Mouse (Mus musculus) forebrain, embryonic 16.5 days (tissue): ENCODE results near the gene Erg28. TPM values are rescaled to one million over a fixed set of nuclear protein-coding genes. Genes with fewer than 3 reads are reported as not detected.

Experiments used
- ATAC-seq: fragments of 200-750 bp; cut with Nextera tagmentation; 2 replicates; pipeline ENCODE4 v1.8.0; 2017; ENCODE audit warnings: mild to moderate bottlenecking, moderate library complexity
- H3K27ac ChIP-seq: fragments of 300-500 bp; sonication (generic); 2 replicates; pipeline ENCODE4 v1.5.1; 2014; ENCODE audit warnings: low read length, control low read depth
- H3K27me3 ChIP-seq: fragments of 300-500 bp; sonication (generic); replicated peaks from 2 replicates; pipeline ENCODE4 v1.6.1; 2014; ENCODE audit warnings: low read length; ENCODE audit not compliant: control insufficient read depth, insufficient read depth
- H3K36me3 ChIP-seq: fragments of 300-500 bp; sonication (generic); 2 replicates; pipeline ENCODE4 v1.6.1; 2014; ENCODE audit not compliant: control insufficient read depth, insufficient read depth
- H3K4me1 ChIP-seq: fragments of 300-500 bp; sonication (generic); replicated peaks from 2 replicates; pipeline ENCODE4 v1.6.1; 2014; ENCODE audit warnings: low read length; ENCODE audit not compliant: control insufficient read depth, insufficient read depth
- H3K4me2 ChIP-seq: fragments of 300-500 bp; sonication (generic); 2 replicates; pipeline ENCODE4 v1.6.1; 2014; ENCODE audit warnings: mild to moderate bottlenecking, low read length, control low read depth
- H3K4me3 ChIP-seq: fragments of 300-500 bp; sonication (generic); replicated peaks from 2 replicates; pipeline ENCODE4 v1.5.1; 2014; ENCODE audit warnings: mild to moderate bottlenecking, low read length, control low read depth
- H3K9ac ChIP-seq: fragments of 300-500 bp; sonication (generic); replicated peaks from 2 replicates; pipeline ENCODE4 v1.6.1; 2014; ENCODE audit warnings: low read depth, low read length, control low read depth
- H3K9me3 ChIP-seq: fragments of 300-500 bp; sonication (generic); 2 replicates; pipeline ENCODE4 v1.6.1; 2016; ENCODE audit warnings: low read length; ENCODE audit not compliant: control insufficient read depth
- WGBS: fragments of 180-500 bp; shearing (Covaris S2); extraction: QIAGEN DNeasy Blood & Tissue Kit; methylation state at CpG from one replicate; pipeline ENCODE4 v1.1.7; 2014; 5-methylcytosine and 5-hydroxymethylcytosine counted together
- polyA plus RNA-seq: library from polyadenylated mRNA; unstranded; fragments of >200 nt; fragmentation: Nextera tagmentation; extraction: Ambion mirVana; gene quantifications from 2 replicates; pipeline ENCODE4 v1.2.1, GENCODE M21; 2015

The Erg28 gene
- polyA plus RNA-seq, 1 experiment from 2014 or later = 106 TPM

DNA sequence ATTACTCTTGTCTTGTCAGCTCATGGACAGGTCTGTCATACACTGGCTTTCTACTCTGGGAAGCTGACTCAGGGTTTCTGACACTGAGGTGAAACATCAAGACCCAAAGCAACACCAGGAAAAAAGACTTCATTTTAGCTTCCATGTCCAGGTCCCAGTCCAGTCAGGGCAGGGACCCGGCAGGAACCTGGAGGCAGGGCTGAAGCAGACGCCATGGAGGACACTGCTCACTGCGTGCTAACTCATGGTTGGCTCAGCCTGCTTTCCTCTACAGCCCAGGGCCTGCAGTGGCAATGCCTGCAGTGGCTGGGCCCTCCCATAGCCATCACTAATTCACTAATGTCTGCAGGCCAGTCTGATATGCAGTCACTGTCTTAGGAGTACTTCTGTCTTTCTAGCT, 4.5 kb upstream of the Erg28 start:
- Histone ChIP-seq H3K4me2 (no peak overlapping the region), H3K36me3 (peaks cover 2% of the 10 kb centered on the region; the same call in 1 of the 2 replicates), H3K27me3 (no peaks in the 10 kb centered on the region), H3K9me3 (no peaks in the 10 kb centered on the region), H3K27ac (no peak overlapping the region), H3K9ac (no peak overlapping the region), H3K4me1 (peaks cover 1% of the 10 kb centered on the region), H3K4me3 (no peak overlapping the region)
- ATAC-seq = no peak
- WGBS = 89% methylated on average over 3 of the region's 3 CpGs

DNA sequence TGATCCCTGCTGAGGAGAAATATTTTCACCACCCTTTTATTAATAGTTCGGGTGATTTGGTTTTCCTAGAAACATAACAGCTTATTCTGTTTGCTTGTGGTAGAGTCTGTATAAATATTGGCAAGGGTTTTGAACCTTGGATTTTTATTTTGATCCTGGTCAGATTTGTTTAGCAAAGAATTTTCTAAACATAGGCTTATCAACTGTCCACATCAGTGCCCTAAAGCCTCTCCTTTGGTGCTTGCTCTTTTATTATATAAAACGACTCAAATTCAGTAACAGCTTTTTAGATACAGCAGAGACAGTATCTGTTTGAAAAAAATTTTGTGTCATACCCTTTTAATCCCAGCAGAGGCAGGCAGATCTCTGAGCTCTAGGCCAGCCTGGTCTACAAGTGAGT, 1.5 kb upstream of the Erg28 start:
- H3K4me1 ChIP-seq = peaks cover 16% of the 10 kb centered on the region
- no peak overlapping the region for H3K4me2 ChIP-seq
- H3K27me3 ChIP-seq = no peaks in the 10 kb centered on the region
- no peaks in the 10 kb centered on the region for H3K36me3 ChIP-seq
- no peak for ATAC-seq
- H3K9me3 ChIP-seq = no peaks in the 10 kb centered on the region
- no peak overlapping the region for H3K27ac ChIP-seq
- H3K9ac ChIP-seq = no peak overlapping the region
- no peak overlapping the region for H3K4me3 ChIP-seq
- 64% methylated on average over 2 of the region's 2 CpGs for WGBS

DNA sequence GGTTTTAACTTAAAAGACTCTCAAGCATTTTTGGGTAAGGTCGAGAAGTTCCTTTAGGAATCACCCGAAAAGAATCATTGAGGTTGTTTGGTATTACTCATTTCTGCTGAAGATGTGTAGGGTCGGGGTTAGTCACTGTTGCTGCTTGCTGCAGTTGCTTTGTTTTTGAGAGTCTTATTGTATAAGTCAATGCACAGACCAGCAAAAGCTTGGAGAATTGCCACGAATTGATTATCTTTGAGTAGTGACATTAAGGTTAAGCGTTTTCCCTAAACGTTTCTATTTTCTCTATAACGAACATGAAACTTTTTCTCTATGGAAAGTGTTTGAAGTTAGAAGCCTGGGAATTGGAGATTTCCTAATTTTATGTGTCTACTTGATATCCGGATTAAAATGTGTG, 1.0 kb upstream of the Erg28 start:
- Histone ChIP-seq H3K36me3 (no peaks in the 10 kb centered on the region), H3K9me3 (no peaks in the 10 kb centered on the region), H3K27me3 (no peaks in the 10 kb centered on the region), H3K4me1 (peaks cover 16% of the 10 kb centered on the region), H3K4me3 (peak overlapping the region; percentile 90), H3K9ac (peak overlapping the region; percentile 74), H3K27ac (peak overlapping the region; percentile 94), H3K4me2 (peak overlapping the region; percentile 82)
- 6% methylated on average over 8 of the region's 8 CpGs for WGBS
- no peak for ATAC-seq

DNA sequence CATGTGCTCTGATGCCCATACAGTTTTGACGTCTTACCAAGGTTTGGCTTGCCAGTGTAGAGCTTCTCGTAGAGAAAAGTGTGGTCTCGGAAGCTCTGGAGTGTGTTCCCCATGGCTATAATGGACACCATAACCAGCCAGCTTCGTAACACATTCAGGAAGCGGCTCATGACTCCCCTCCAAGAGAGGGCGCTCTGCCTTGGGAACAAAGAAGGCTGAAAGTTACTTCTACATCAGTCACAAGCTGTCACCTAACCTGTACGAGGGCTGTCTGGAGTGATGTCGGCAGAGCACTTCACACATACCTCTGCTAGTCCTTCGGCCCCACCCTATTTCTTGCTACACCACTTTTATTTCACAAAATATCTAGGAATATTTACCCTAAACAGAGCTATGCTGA, 2.3 kb downstream of the Erg28 start:
- 76% methylated on average over 9 of the region's 9 CpGs for WGBS
- no peak overlapping the region for H3K27ac ChIP-seq
- no peaks in the 10 kb centered on the region for H3K9me3 ChIP-seq
- H3K4me1 ChIP-seq = peaks cover 16% of the 10 kb centered on the region
- H3K4me2 ChIP-seq = no peak overlapping the region
- no peak overlapping the region for H3K9ac ChIP-seq
- ATAC-seq = no peak
- H3K27me3 ChIP-seq = no peaks in the 10 kb centered on the region
- H3K4me3 ChIP-seq = no peak overlapping the region
- peaks cover 7% of the 10 kb centered on the region for H3K36me3 ChIP-seq

DNA sequence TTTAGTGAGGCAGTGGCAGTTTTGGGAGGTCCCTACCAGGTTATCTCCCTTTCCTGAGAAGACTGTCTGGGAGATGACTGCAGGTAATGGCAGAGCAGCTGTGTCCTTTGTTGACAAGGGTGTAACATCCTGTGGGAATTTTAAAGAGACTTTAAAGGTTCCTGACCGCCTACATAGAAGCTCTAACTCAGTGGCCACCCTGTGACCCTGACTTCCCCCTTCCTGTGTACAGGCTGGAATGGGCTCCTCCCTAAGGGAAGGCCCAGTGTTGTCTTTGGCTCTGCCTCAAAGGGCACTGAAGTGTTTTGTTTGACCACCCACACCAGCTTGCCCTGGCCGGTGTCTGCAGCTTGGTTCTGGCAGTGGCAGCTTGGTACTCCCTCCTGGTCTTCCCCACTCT, 10.8 kb downstream of the Erg28 start:
- Histone ChIP-seq H3K4me1 (no peaks in the 10 kb centered on the region), H3K4me2 (no peak overlapping the region), H3K27me3 (no peaks in the 10 kb centered on the region), H3K4me3 (no peak overlapping the region), H3K9me3 (no peaks in the 10 kb centered on the region), H3K27ac (no peak overlapping the region), H3K9ac (no peak overlapping the region), H3K36me3 (peaks cover 11% of the 10 kb centered on the region)
- WGBS = 86% methylated on average over 2 of the region's 2 CpGs
- no peak for ATAC-seq

DNA sequence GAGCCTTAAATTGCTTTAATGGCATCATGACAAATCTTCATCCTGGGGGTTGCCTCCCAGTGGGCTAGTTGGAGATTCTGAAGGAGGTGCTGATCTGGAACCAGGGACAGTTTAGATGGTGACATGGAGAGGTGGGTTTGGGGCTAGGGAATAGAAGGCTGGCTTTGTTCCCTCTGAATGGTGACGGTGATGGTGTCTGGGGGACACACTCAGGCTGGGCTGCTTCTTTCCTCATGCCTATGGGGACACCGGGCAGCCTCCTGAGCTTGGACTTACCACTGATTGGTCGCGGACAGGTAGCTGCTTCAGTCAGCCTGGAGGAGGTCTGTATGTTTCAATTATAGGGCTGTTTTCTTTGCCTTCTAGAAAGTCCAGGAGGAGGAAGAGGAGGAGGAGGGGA, 12.7 kb downstream of the Erg28 start:
- H3K27me3 ChIP-seq = no peaks in the 10 kb centered on the region
- no peak for ATAC-seq
- H3K9ac ChIP-seq = no peak overlapping the region
- H3K36me3 ChIP-seq = peaks cover 6% of the 10 kb centered on the region
- WGBS = 96% methylated on average over 4 of the region's 4 CpGs
- H3K4me3 ChIP-seq = no peak overlapping the region
- H3K4me2 ChIP-seq = no peak overlapping the region
- H3K9me3 ChIP-seq = no peaks in the 10 kb centered on the region
- no peaks in the 10 kb centered on the region for H3K4me1 ChIP-seq
- no peak overlapping the region for H3K27ac ChIP-seq

DNA sequence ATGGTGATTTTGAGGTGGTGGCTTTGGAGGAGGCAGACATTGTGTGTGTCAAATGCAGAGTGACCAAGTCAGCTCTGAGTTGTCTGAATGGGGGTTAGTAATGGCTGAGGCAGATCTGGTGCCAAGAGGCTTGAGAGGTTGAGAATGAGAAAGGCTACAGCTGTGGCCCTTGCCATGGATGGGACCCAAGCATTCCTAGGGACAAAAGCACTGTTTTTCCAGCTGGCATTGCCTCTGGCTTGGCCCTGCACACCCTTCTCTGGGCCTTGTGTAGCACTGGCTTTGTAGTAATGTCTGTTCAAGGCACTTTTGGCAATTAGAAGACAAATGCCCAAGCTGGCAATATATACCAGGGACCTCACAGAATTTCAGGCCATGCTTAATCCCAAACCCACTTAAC, 13.4 kb downstream of the Erg28 start:
- H3K27me3 ChIP-seq = no peaks in the 10 kb centered on the region
- ATAC-seq = no peak

DNA sequence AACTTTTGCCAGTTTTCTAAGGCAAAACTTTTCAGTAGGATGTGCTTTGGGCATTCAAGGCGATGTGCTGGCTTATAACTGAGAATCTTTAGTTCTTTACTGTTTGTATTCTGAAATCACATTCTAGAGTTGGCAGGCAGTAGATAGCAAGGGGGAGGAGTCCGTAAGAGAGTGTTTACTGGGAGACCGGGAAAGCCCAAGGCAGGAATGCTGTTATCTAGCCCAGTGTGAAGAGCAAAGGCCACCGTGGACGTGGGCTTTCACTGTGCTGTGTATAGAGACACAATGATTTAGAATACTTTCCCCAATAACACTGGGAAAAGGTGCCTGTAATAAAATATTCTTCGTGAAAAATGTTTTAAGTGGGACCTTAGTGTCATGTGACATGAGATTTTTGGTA, 14.6 kb downstream of the Erg28 start:
- ATAC-seq = no peak

More for the DNA sequence above, 13.4 kb downstream of the Erg28 start:
- Histone ChIP-seq H3K9me3 (no peaks in the 10 kb centered on the region), H3K9ac (no peak overlapping the region), H3K36me3 (peaks cover 4% of the 10 kb centered on the region), H3K4me3 (no peak overlapping the region), H3K4me2 (no peak overlapping the region), H3K27ac (no peak overlapping the region), H3K4me1 (no peaks in the 10 kb centered on the region)

DNA sequence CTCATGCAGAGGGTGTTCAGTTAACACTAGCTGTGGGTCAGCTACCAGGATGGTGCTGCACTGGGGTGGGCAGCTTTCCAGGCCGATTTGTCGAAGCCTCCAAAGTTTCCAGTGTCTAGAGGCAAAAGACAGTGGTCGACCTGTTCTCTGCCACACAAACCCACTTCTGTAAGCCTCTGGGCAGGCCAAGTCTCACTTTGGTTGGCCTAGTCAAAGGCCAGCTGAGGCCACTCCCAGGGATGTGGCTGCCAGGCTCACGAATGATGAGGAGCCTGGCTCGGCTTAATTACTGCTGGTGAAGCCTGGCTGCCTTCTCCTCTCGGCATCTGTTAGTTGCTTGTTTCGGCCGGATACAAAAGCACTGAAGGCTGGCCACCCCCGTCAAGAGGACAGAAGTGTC, 24.3 kb downstream of the Erg28 start:
- Histone ChIP-seq H3K27me3 (no peaks in the 10 kb centered on the region), H3K27ac (no peak overlapping the region), H3K4me1 (no peaks in the 10 kb centered on the region), H3K4me2 (no peak overlapping the region), H3K36me3 (no peaks in the 10 kb centered on the region), H3K9ac (no peak overlapping the region), H3K9me3 (no peaks in the 10 kb centered on the region), H3K4me3 (no peak overlapping the region)
- WGBS = 58% methylated on average over 9 of the region's 9 CpGs
- ATAC-seq = no peak

More for the DNA sequence above, 14.6 kb downstream of the Erg28 start:
- Histone ChIP-seq H3K36me3 (peaks cover 3% of the 10 kb centered on the region), H3K27ac (no peak overlapping the region), H3K9me3 (no peaks in the 10 kb centered on the region), H3K4me2 (no peak overlapping the region), H3K27me3 (no peaks in the 10 kb centered on the region), H3K9ac (no peak overlapping the region), H3K4me3 (no peak overlapping the region), H3K4me1 (no peaks in the 10 kb centered on the region)
- 78% methylated on average over 6 of the region's 6 CpGs for WGBS

DNA sequence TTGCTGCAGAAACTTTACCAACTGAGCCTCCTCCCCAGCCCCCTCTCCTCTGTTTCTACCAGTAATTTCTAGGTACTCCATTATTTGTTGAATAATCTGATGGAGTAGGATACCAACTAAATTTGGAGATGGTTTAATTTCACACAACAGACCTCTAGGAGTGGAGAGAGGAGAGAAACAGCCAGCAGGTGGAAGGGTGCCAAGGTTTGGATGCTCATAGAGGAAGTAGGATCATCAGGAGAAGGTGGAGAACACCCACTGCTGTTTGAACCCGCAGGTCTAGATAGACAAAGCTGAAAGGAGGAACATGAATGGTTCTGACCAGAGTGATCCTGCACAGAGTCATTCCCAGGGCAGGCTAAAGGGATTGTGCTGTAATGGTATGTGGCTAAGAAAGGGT, 28.8 kb downstream of the Erg28 start:
- H3K4me2 ChIP-seq = no peak overlapping the region
- 84% methylated on average over 1 of the region's 1 CpGs for WGBS
- H3K4me3 ChIP-seq = no peak overlapping the region
- H3K27me3 ChIP-seq = no peaks in the 10 kb centered on the region
- no peak overlapping the region for H3K27ac ChIP-seq
- no peaks in the 10 kb centered on the region for H3K4me1 ChIP-seq
- H3K9me3 ChIP-seq = no peaks in the 10 kb centered on the region
- no peak overlapping the region for H3K9ac ChIP-seq
- no peaks in the 10 kb centered on the region for H3K36me3 ChIP-seq
- ATAC-seq = no peak
